Mouse (Mus musculus) C2C12 (cell line): Measurements from ENCODE around the gene Trip10.

Experiments used
- CTCF ChIP-seq: IDR thresholded peaks from one replicate; pipeline ENCODE4 v1.5.1; 2011; ENCODE audit not compliant: control insufficient read depth, insufficient read depth, insufficient read length
- FOSL1 ChIP-seq: IDR thresholded peaks from one replicate; pipeline ENCODE4 v1.8.0; 2011; ENCODE audit warnings: mild to moderate bottlenecking, low read length; ENCODE audit not compliant: poor library complexity, insufficient read depth, severe bottlenecking

DNA sequence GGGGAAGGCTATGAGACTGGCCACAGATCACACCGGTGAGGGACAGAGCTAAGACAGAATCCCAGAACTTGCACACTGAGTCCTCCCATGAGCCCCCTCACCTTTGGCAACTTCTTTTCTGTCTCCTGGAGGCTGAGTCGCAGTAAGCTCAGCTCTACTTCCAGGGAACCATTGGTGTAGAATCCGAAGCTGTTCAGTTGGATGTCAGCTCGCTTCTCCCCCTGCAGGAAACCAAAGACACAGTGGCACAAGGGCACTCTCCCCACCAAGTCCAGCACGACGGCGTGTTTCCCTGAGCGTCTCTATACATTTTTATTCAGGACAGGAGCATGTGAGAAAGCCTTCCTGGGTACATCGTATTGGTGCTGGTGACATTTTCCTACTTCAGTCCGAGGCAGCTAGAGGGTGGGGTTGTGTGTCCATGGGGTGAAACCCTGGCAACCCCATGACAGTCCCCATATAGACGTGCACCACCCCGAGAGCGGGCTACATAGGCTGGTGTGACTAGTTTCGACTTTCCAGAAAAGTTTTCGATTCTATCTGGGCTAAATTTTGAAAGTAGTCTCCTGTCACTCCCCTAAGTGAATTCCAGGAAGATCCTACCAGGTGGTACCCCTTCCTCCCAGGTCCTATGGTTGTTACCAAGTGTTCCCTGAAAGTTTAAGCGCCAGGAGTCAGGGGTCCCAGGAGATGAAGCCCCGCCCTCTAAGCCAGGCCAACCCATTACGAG, 2.4 kb upstream of the Trip10 start:
- TF ChIP-seq CTCF (no peak), FOSL1 (no peak)
